Mouse (Mus musculus): ENCODE data around the gene Dcaf4. TPM values are rescaled to one million over a fixed set of nuclear protein-coding genes. Genes with fewer than 3 reads are reported as not detected.
A peak's percentile ranks its signal among the peaks of the same experiment; 100 is the strongest.

Gene Dcaf4
- polyA plus RNA-seq, 1 experiment from 2014 or later: 8.0 TPM

GRCm38 (mm10) chr12:83497959-83498358, 22.3 kb upstream of the Dcaf4 start:
- Histone ChIP-seq H3K9me3 (ENCODE audit: low read length) (no peaks in the 10 kb centered on the region), H3K4me1 (ENCODE audit: insufficient read depth) (peaks cover 3% of the 10 kb centered on the region; the same call in 1 of the 2 replicates), H3K9ac (replicated peaks) (no peak overlapping the region), H3K36me3 (replicated peaks; ENCODE audit: insufficient read depth, low read length) (no peaks in the 10 kb centered on the region), H3K27me3 (ENCODE audit: insufficient read depth, low read length) (no peaks in the 10 kb centered on the region), H3K27ac (ENCODE audit: low read depth) (no peak overlapping the region), H3K4me3 (ENCODE audit: low read depth, low read length) (no peak overlapping the region), H3K4me2 (ENCODE audit: low read depth, low read length) (no peak overlapping the region)
- ATAC-seq: no peak
- no peak for DNase-seq
- WGBS (ENCODE audit: insufficient replicate concordance): 79% methylated on average over 3 of the region's 3 CpGs
- TF ChIP-seq EP300 (IDR thresholded peaks at IDR 0.05; ENCODE audit: low read depth): no peak
- TF ChIP-seq CTCF (IDR thresholded peaks at IDR 0.05; ENCODE audit: low read depth): peak; percentile 34; the same call in 1 of the 2 replicates

GRCm38 (mm10) chr12:83499256-83499655, 21.0 kb upstream of the Dcaf4 start:
- no peak overlapping the region for H3K27ac ChIP-seq (ENCODE audit: low read depth)
- no peaks in the 10 kb centered on the region for H3K9me3 ChIP-seq (ENCODE audit: low read length)
- 72% methylated on average over 5 of the region's 5 CpGs for WGBS (ENCODE audit: insufficient replicate concordance)
- H3K4me2 ChIP-seq (ENCODE audit: low read depth, low read length): no peak overlapping the region
- ATAC-seq (no peak), DNase-seq (no peak)
- peaks cover 3% of the 10 kb centered on the region; the same call in 1 of the 2 replicates for H3K4me1 ChIP-seq (ENCODE audit: insufficient read depth)
- TF ChIP-seq EP300 (IDR thresholded peaks at IDR 0.05; ENCODE audit: low read depth) (no peak), CTCF (IDR thresholded peaks at IDR 0.05; ENCODE audit: low read depth) (no peak)
- H3K4me3 ChIP-seq (ENCODE audit: low read depth, low read length): no peak overlapping the region
- no peaks in the 10 kb centered on the region for H3K36me3 ChIP-seq (replicated peaks; ENCODE audit: insufficient read depth, low read length)
- H3K27me3 ChIP-seq (ENCODE audit: insufficient read depth, low read length): no peaks in the 10 kb centered on the region
- no peak overlapping the region for H3K9ac ChIP-seq (replicated peaks)

GRCm38 (mm10) chr12:83502190-83502589, 18.1 kb upstream of the Dcaf4 start:
- H3K27ac ChIP-seq (ENCODE audit: low read depth): no peak overlapping the region
- H3K36me3 ChIP-seq (replicated peaks; ENCODE audit: insufficient read depth, low read length): no peaks in the 10 kb centered on the region
- 6% methylated on average over 9 of the region's 9 CpGs for WGBS (ENCODE audit: insufficient replicate concordance)
- DNase-seq: peak; percentile 54
- no peaks in the 10 kb centered on the region for H3K4me1 ChIP-seq (ENCODE audit: insufficient read depth)
- no peaks in the 10 kb centered on the region for H3K9me3 ChIP-seq (ENCODE audit: low read length)
- 0 out of 2 replicates have a peak overlapping the region, but pooled peaks have one; percentile 33 for H3K4me2 ChIP-seq (ENCODE audit: low read depth, low read length)
- TF ChIP-seq EP300 (IDR thresholded peaks at IDR 0.05; ENCODE audit: low read depth) (no peak), CTCF (IDR thresholded peaks at IDR 0.05; ENCODE audit: low read depth) (peak; percentile 91)
- no peaks in the 10 kb centered on the region for H3K27me3 ChIP-seq (ENCODE audit: insufficient read depth, low read length)
- 0 out of 2 replicates have a peak, but pooled peaks have one; percentile 56 for ATAC-seq
- no peak overlapping the region for H3K4me3 ChIP-seq (ENCODE audit: low read depth, low read length)
- no peak overlapping the region for H3K9ac ChIP-seq (replicated peaks)

GRCm38 (mm10) chr12:83506543-83506942, 13.7 kb upstream of the Dcaf4 start:
- DNase-seq: no peak
- ATAC-seq: no peak
- H3K4me1 ChIP-seq (ENCODE audit: insufficient read depth): no peaks in the 10 kb centered on the region
- no peak overlapping the region for H3K9ac ChIP-seq (replicated peaks)
- no peak overlapping the region for H3K4me2 ChIP-seq (ENCODE audit: low read depth, low read length)
- H3K27ac ChIP-seq (ENCODE audit: low read depth): no peak overlapping the region
- no peaks in the 10 kb centered on the region for H3K9me3 ChIP-seq (ENCODE audit: low read length)
- H3K36me3 ChIP-seq (replicated peaks; ENCODE audit: insufficient read depth, low read length): no peaks in the 10 kb centered on the region
- no peak for TF ChIP-seq EP300 (IDR thresholded peaks at IDR 0.05; ENCODE audit: low read depth)
- TF ChIP-seq CTCF (IDR thresholded peaks at IDR 0.05; ENCODE audit: low read depth): no peak
- no peak overlapping the region for H3K4me3 ChIP-seq (ENCODE audit: low read depth, low read length)
- WGBS (ENCODE audit: insufficient replicate concordance): 69% methylated on average over 10 of the region's 10 CpGs
- no peaks in the 10 kb centered on the region for H3K27me3 ChIP-seq (ENCODE audit: insufficient read depth, low read length)

GRCm38 (mm10) chr12:83510586-83510985, 9.7 kb upstream of the Dcaf4 start:
- no peak for TF ChIP-seq CTCF (IDR thresholded peaks at IDR 0.05; ENCODE audit: low read depth)
- TF ChIP-seq EP300 (IDR thresholded peaks at IDR 0.05; ENCODE audit: low read depth): no peak
- Histone ChIP-seq H3K27ac (ENCODE audit: low read depth) (no peak overlapping the region), H3K36me3 (replicated peaks; ENCODE audit: insufficient read depth, low read length) (no peaks in the 10 kb centered on the region), H3K9ac (replicated peaks) (no peak overlapping the region), H3K4me2 (ENCODE audit: low read depth, low read length) (no peak overlapping the region), H3K4me1 (ENCODE audit: insufficient read depth) (no peaks in the 10 kb centered on the region), H3K4me3 (ENCODE audit: low read depth, low read length) (no peak overlapping the region), H3K9me3 (ENCODE audit: low read length) (no peaks in the 10 kb centered on the region), H3K27me3 (ENCODE audit: insufficient read depth, low read length) (no peaks in the 10 kb centered on the region)
- no peak for DNase-seq
- no peak for ATAC-seq
- WGBS (ENCODE audit: insufficient replicate concordance): 66% methylated on average over 5 of the region's 5 CpGs

- H3K9ac ChIP-seq (replicated peaks): no peak overlapping the region
- H3K4me2 ChIP-seq (ENCODE audit: low read depth, low read length): no peak overlapping the region
- H3K4me1 ChIP-seq (ENCODE audit: insufficient read depth): no peaks in the 10 kb centered on the region
- DNase-seq: no peak
- no peak overlapping the region for H3K27ac ChIP-seq (ENCODE audit: low read depth)
- H3K4me3 ChIP-seq (ENCODE audit: low read depth, low read length): no peak overlapping the region
- H3K27me3 ChIP-seq (ENCODE audit: insufficient read depth, low read length): no peaks in the 10 kb centered on the region
- TF ChIP-seq CTCF (IDR thresholded peaks at IDR 0.05; ENCODE audit: low read depth): no peak
- TF ChIP-seq EP300 (IDR thresholded peaks at IDR 0.05; ENCODE audit: low read depth): no peak
- no peaks in the 10 kb centered on the region for H3K36me3 ChIP-seq (replicated peaks; ENCODE audit: insufficient read depth, low read length)
- ATAC-seq: no peak
- no peaks in the 10 kb centered on the region for H3K9me3 ChIP-seq (ENCODE audit: low read length)
- WGBS (ENCODE audit: insufficient replicate concordance): 27% methylated on average over 4 of the region's 4 CpGs
Observed at GRCm38 (mm10) chr12:83512783-83513182, 7.5 kb upstream of the Dcaf4 start.

- DNase-seq (no peak), ATAC-seq (no peak)
- Histone ChIP-seq H3K36me3 (replicated peaks; ENCODE audit: insufficient read depth, low read length) (no peaks in the 10 kb centered on the region), H3K4me2 (ENCODE audit: low read depth, low read length) (no peak overlapping the region), H3K27ac (ENCODE audit: low read depth) (no peak overlapping the region), H3K9me3 (ENCODE audit: low read length) (no peaks in the 10 kb centered on the region), H3K4me3 (ENCODE audit: low read depth, low read length) (no peak overlapping the region), H3K27me3 (ENCODE audit: insufficient read depth, low read length) (no peaks in the 10 kb centered on the region), H3K9ac (replicated peaks) (no peak overlapping the region), H3K4me1 (ENCODE audit: insufficient read depth) (no peaks in the 10 kb centered on the region)
- WGBS (ENCODE audit: insufficient replicate concordance): 49% methylated on average over 5 of the region's 5 CpGs
- TF ChIP-seq CTCF (IDR thresholded peaks at IDR 0.05; ENCODE audit: low read depth) (no peak), EP300 (IDR thresholded peaks at IDR 0.05; ENCODE audit: low read depth) (no peak)
Observed at GRCm38 (mm10) chr12:83513185-83513584, 7.1 kb upstream of the Dcaf4 start.
